Mouse (Mus musculus): ENCODE data around the gene Rps21. TPM values are rescaled to one million over a fixed set of nuclear protein-coding genes. Genes with fewer than 3 reads are reported as not detected.

Rps21 gene
- polyA plus RNA-seq, 1 experiment, result 1,612 TPM

DNA sequence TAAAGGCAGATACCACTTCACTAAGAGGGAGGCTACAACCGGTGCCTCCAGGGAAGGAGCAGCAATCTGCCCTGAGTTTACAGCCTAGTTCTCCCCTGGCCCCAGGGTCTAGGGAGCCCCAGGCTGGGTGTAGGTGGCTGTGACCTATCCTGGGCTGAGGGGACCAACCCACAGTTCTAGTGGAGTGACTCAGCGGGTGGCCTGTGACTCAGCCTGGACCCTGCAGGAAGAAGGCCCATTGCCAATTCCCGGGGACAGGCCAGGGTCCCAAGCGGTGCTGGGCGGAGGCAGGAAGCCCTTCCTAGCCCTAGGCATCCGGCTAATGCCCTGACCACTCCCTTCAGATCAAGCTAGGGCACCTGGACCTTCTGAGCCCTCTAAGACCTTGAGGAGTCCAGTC is 41.2 kb upstream of the Rps21 start:
- peaks cover 5% of the 10 kb centered on the region; the same call in 1 of the 2 replicates for H3K36me3 ChIP-seq (ENCODE audit: control insufficient read depth, insufficient read depth, low read length, poor library complexity, severe bottlenecking)
- peaks cover 24% of the 10 kb centered on the region for H3K4me1 ChIP-seq (ENCODE audit: control insufficient read depth, insufficient read depth, low read length)
- no peak overlapping the region for H3K4me3 ChIP-seq (ENCODE audit: low read depth, low read length)
- H3K27me3 ChIP-seq (ENCODE audit: control insufficient read depth, insufficient read depth, low read length, poor library complexity, severe bottlenecking), result no peaks in the 10 kb centered on the region
- H3K9me3 ChIP-seq (replicated peaks; ENCODE audit: control insufficient read depth, insufficient read depth, low read length, poor library complexity, severe bottlenecking), result no peaks in the 10 kb centered on the region
- H3K27ac ChIP-seq (ENCODE audit: insufficient read depth, low read length), result no peak overlapping the region
- no peak for TF ChIP-seq CTCF (IDR thresholded peaks at IDR 0.05; ENCODE audit: low read depth, low read length)
- no peak for TF ChIP-seq POLR2A (IDR thresholded peaks at IDR 0.05; ENCODE audit: insufficient read depth, low read length)
- no peak for TF ChIP-seq EP300 (IDR thresholded peaks at IDR 0.05; ENCODE audit: insufficient read depth, low read depth, low read length)
- no peak overlapping the region for H3K9ac ChIP-seq (ENCODE audit: low read depth, poor library complexity, severe bottlenecking)

DNA sequence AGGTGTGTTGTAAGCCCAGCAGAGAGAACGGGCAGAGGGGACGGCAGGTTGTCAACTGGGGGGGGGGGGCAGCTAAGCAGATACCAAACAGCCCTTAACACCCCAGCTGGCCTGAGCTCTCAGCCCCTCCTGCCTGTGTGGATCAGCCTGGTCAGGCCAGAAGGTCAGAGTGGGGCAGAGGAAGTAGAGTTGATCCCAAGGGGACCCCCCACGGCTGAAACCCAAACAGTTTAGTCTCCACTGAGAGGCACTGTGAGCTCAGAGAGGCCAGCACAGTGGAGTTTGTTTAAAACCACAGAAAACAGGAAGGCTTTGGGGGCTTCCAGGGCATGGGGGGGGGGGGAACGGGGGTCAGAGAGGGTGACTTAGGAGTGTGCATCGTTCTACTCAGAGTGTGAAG is 40.3 kb upstream of the Rps21 start:
- H3K4me3 ChIP-seq (ENCODE audit: low read depth, low read length), result no peak overlapping the region
- H3K4me1 ChIP-seq (ENCODE audit: control insufficient read depth, insufficient read depth, low read length), result peaks cover 32% of the 10 kb centered on the region
- no peak overlapping the region for H3K9ac ChIP-seq (ENCODE audit: low read depth, poor library complexity, severe bottlenecking)
- no peak overlapping the region for H3K27ac ChIP-seq (ENCODE audit: insufficient read depth, low read length)
- H3K36me3 ChIP-seq (ENCODE audit: control insufficient read depth, insufficient read depth, low read length, poor library complexity, severe bottlenecking), result peaks cover 5% of the 10 kb centered on the region
- no peaks in the 10 kb centered on the region for H3K9me3 ChIP-seq (replicated peaks; ENCODE audit: control insufficient read depth, insufficient read depth, low read length, poor library complexity, severe bottlenecking)
- no peak for TF ChIP-seq CTCF (IDR thresholded peaks at IDR 0.05; ENCODE audit: low read depth, low read length)
- no peak for TF ChIP-seq POLR2A (IDR thresholded peaks at IDR 0.05; ENCODE audit: insufficient read depth, low read length)
- TF ChIP-seq EP300 (IDR thresholded peaks at IDR 0.05; ENCODE audit: insufficient read depth, low read depth, low read length), result no peak
- H3K27me3 ChIP-seq (ENCODE audit: control insufficient read depth, insufficient read depth, low read length, poor library complexity, severe bottlenecking), result no peaks in the 10 kb centered on the region

DNA sequence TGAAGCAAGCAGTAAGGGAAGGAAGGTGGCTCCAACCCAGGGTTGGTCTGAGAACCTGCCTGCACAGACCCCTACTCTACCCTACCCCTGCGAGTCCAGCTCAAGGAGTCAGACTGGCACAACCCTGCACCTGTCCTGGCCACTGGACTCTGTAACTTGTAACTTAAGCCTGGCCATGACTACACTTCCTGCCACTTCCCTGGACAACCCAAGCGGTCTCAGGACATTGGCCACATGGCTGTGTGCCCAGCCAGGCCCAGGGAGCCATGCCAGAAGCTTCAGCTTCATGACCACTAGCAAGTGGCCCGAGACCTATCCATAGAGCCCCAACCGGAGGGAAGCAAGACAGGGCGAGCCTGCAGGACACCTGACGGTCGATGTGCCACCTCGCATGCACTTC is 39.6 kb upstream of the Rps21 start:
- TF ChIP-seq CTCF (IDR thresholded peaks at IDR 0.05; ENCODE audit: low read depth, low read length) (no peak), EP300 (IDR thresholded peaks at IDR 0.05; ENCODE audit: insufficient read depth, low read depth, low read length) (no peak), POLR2A (IDR thresholded peaks at IDR 0.05; ENCODE audit: insufficient read depth, low read length) (no peak)
- Histone ChIP-seq H3K4me3 (ENCODE audit: low read depth, low read length) (no peak overlapping the region), H3K27me3 (ENCODE audit: control insufficient read depth, insufficient read depth, low read length, poor library complexity, severe bottlenecking) (no peaks in the 10 kb centered on the region), H3K36me3 (ENCODE audit: control insufficient read depth, insufficient read depth, low read length, poor library complexity, severe bottlenecking) (peaks cover 5% of the 10 kb centered on the region), H3K4me1 (ENCODE audit: control insufficient read depth, insufficient read depth, low read length) (peaks cover 34% of the 10 kb centered on the region), H3K9ac (ENCODE audit: low read depth, poor library complexity, severe bottlenecking) (no peak overlapping the region), H3K9me3 (replicated peaks; ENCODE audit: control insufficient read depth, insufficient read depth, low read length, poor library complexity, severe bottlenecking) (no peaks in the 10 kb centered on the region), H3K27ac (ENCODE audit: insufficient read depth, low read length) (no peak overlapping the region)

- H3K9me3 ChIP-seq (replicated peaks; ENCODE audit: control insufficient read depth, insufficient read depth, low read length, poor library complexity, severe bottlenecking), result no peaks in the 10 kb centered on the region
- no peak overlapping the region for H3K9ac ChIP-seq (ENCODE audit: low read depth, poor library complexity, severe bottlenecking)
- H3K27ac ChIP-seq (ENCODE audit: insufficient read depth, low read length), result no peak overlapping the region
- H3K4me3 ChIP-seq (ENCODE audit: low read depth, low read length), result no peak overlapping the region
- peaks cover 3% of the 10 kb centered on the region for H3K36me3 ChIP-seq (ENCODE audit: control insufficient read depth, insufficient read depth, low read length, poor library complexity, severe bottlenecking)
- no peak for TF ChIP-seq POLR2A (IDR thresholded peaks at IDR 0.05; ENCODE audit: insufficient read depth, low read length)
- TF ChIP-seq CTCF (IDR thresholded peaks at IDR 0.05; ENCODE audit: low read depth, low read length), result no peak
- no peak for TF ChIP-seq EP300 (IDR thresholded peaks at IDR 0.05; ENCODE audit: insufficient read depth, low read depth, low read length)
- H3K4me1 ChIP-seq (ENCODE audit: control insufficient read depth, insufficient read depth, low read length), result peaks cover 38% of the 10 kb centered on the region
- no peaks in the 10 kb centered on the region for H3K27me3 ChIP-seq (ENCODE audit: control insufficient read depth, insufficient read depth, low read length, poor library complexity, severe bottlenecking)
These were observed 38.9 kb upstream of the Rps21 start for GRCm38 (mm10) chr2:180218241-180218640.

DNA sequence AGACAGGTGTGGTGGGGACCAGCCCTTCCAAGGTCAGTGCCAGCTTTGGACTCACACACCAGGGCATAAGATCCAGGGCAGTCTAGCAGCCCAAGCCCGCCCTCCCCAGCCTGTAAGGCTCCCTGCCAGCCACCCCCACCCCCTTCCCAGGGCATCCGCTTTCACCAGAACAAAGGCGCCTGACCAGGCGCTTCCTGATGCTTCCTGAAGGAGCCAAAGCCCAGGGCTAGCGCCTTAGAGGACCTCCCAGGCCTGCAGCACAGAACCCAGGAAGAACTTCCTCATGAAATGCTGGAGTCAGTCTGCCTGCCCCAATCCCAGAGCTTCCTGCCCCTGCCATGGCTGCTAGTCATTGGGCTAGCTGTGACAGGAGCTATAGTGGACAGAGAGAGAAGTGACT is 38.5 kb upstream of the Rps21 start:
- H3K4me1 ChIP-seq (ENCODE audit: control insufficient read depth, insufficient read depth, low read length), result peaks cover 40% of the 10 kb centered on the region

DNA sequence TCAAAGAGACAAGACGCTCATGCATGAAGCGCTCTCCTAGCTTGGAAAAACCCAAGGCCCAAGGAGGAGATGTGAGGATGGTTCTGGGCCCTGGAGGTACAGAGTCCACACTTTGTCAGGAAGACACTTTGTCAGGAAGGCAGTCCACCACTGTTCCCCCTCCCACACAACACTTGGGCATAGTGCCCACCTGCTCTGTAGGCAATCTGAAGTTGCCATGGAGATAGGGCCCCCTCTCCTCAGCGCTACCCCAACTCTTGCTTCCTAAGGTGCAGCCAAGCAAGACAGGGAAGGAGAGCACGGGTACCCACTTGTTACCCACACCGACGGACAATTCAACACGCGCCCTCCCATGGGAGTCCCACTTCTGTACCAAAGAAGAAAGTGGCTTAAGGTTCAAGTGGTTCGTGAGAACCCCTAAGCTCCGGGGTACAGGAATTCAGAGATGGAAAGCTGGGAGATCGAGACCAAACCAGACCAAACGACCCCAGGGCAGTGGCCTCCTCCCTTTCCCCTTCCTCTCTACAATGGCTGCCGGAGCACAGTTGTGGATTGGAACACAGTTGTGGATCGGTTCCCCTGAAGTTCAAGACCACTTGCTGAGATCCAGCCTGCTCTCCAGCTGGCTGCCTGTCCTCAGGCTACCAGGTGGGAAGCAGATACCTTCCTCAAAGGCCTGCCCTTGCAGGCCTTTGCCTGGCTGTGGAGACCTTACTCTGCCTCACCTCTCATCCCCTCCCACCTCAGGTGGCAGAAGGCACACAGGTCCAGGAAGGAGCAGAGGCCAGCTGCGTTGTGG is 37.8 kb upstream of the Rps21 start:
- peaks cover 40% of the 10 kb centered on the region for H3K4me1 ChIP-seq (ENCODE audit: control insufficient read depth, insufficient read depth, low read length)
- H3K9ac ChIP-seq (ENCODE audit: low read depth, poor library complexity, severe bottlenecking), result no peak overlapping the region
- TF ChIP-seq EP300 (IDR thresholded peaks at IDR 0.05; ENCODE audit: insufficient read depth, low read depth, low read length) (peak; percentile 95), POLR2A (IDR thresholded peaks at IDR 0.05; ENCODE audit: insufficient read depth, low read length) (no peak)
- no peaks in the 10 kb centered on the region; the same call in 1 of the 2 replicates for H3K36me3 ChIP-seq (ENCODE audit: control insufficient read depth, insufficient read depth, low read length, poor library complexity, severe bottlenecking)
- no peak overlapping the region for H3K4me3 ChIP-seq (ENCODE audit: low read depth, low read length)
- H3K27ac ChIP-seq (ENCODE audit: insufficient read depth, low read length), result peak overlapping the region; percentile 23; the same call in 1 of the 2 replicates
- H3K27me3 ChIP-seq (ENCODE audit: control insufficient read depth, insufficient read depth, low read length, poor library complexity, severe bottlenecking), result no peaks in the 10 kb centered on the region
- H3K9me3 ChIP-seq (replicated peaks; ENCODE audit: control insufficient read depth, insufficient read depth, low read length, poor library complexity, severe bottlenecking), result no peaks in the 10 kb centered on the region

More for the DNA sequence above, 38.5 kb upstream of the Rps21 start:
- Histone ChIP-seq H3K27me3 (ENCODE audit: control insufficient read depth, insufficient read depth, low read length, poor library complexity, severe bottlenecking) (no peaks in the 10 kb centered on the region), H3K9ac (ENCODE audit: low read depth, poor library complexity, severe bottlenecking) (no peak overlapping the region), H3K9me3 (replicated peaks; ENCODE audit: control insufficient read depth, insufficient read depth, low read length, poor library complexity, severe bottlenecking) (no peaks in the 10 kb centered on the region), H3K36me3 (ENCODE audit: control insufficient read depth, insufficient read depth, low read length, poor library complexity, severe bottlenecking) (no peaks in the 10 kb centered on the region; the same call in 1 of the 2 replicates), H3K4me3 (ENCODE audit: low read depth, low read length) (no peak overlapping the region), H3K27ac (ENCODE audit: insufficient read depth, low read length) (no peak overlapping the region)
- TF ChIP-seq CTCF (IDR thresholded peaks at IDR 0.05; ENCODE audit: low read depth, low read length) (no peak), POLR2A (IDR thresholded peaks at IDR 0.05; ENCODE audit: insufficient read depth, low read length) (no peak), EP300 (IDR thresholded peaks at IDR 0.05; ENCODE audit: insufficient read depth, low read depth, low read length) (no peak)
